Mouse (Mus musculus): Measurements from ENCODE around the gene Morc4. TPM values are rescaled to one million over a fixed set of nuclear protein-coding genes. Genes with fewer than 3 reads are reported as not detected.

Gene Morc4
- 3.2 TPM for polyA plus RNA-seq (2012; fragmentation: generic; extraction: Trizol)
- long read RNA-seq, experiment 1, partial matches to known transcripts, result 1 of 1 reads
- long read RNA-seq, experiment 1, other reads (novel, unspliced or antisense), result 0 of 1 reads
- long read RNA-seq, experiment 2, full-length matches to known transcripts, result 44 of 62 reads
- long read RNA-seq, experiment 2, partial matches to known transcripts, result 7 of 62 reads
- long read RNA-seq, experiment 2, other reads (novel, unspliced or antisense), result 11 of 62 reads

DNA sequence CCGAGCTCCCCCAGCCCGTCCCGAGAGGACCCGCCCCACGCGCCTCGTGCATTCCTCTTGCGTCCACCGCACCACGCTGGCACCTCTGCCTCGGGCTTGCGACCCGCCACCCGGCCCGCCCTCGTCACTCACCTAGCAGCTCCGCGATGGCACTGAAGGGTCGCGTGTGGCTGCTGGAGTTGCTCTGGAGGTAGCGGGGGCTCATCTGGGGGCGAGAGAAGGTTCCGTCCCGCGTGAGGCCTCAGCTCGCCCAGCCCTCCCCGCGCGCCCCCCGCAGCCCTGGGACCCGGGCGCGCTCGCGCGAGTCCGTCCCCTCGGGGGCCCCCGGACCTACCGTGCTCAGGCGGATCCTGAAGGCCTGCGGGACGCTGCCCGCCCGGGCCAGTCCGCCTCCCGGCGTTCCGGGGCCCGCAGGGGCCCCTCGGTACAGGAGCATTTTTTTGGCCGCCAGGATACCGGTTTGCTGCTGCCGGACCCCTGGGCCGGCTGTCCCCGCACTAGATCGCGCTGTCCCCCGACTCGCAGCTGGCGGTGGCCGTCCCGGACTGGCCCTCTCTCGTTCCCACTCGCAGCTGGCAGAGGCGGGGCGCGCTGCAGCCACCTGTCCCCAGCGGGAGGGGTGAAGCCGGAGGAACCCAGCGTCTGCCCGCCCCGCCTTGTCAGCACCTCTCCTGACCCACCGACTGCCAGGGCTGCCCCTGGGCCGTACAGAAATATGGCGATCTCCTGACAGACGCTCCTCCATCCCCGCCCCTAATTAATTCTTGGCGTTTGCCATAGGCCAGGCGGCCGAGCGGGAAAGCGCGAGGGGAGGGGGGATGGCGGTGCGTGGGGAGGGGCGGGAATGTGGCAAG is at the start of gene Morc4:
Gene Morc4, minus strand, starts transcription at position 740 of the 854 bp plus-strand sequence.
- H3K27me3 ChIP-seq (ENCODE audit: control insufficient read depth, insufficient read depth, insufficient read length), result no peaks in the 10 kb centered on the region
- H3K79me3 ChIP-seq (ENCODE audit: low read depth), result no peaks in the 10 kb centered on the region
- H3ac ChIP-seq (ENCODE audit: control insufficient read depth, insufficient read length, low read depth), result peak within 1 kb of the TSS; percentile 57
- H3K4me3 ChIP-seq (ENCODE audit: insufficient read depth, poor library complexity, severe bottlenecking), result peak within 1 kb of the TSS; percentile 30
- H3K79me2 ChIP-seq (ENCODE audit: control insufficient read depth, insufficient read depth), result no peaks in the 10 kb centered on the region
- TF ChIP-seq MAX (IDR thresholded peaks at IDR 0.05), result no peak
- TF ChIP-seq FOSL1 (IDR thresholded peaks at IDR 0.05; ENCODE audit: insufficient read depth, low read length, poor library complexity, severe bottlenecking), result no peak
- TF ChIP-seq CTCF (IDR thresholded peaks at IDR 0.05; ENCODE audit: control insufficient read depth, insufficient read depth, insufficient read length), result no peak
- no peak for TF ChIP-seq CEBPB (IDR thresholded peaks at IDR 0.05; ENCODE audit: low read depth)
- no peak for TF ChIP-seq MYOD1 (IDR thresholded peaks at IDR 0.05; ENCODE audit: control insufficient read depth, insufficient read length, low read depth)
- TF ChIP-seq MYOG (IDR thresholded peaks at IDR 0.05; ENCODE audit: control insufficient read depth, extremely low read depth, insufficient read length), result no peak
- TF ChIP-seq USF1 (IDR thresholded peaks at IDR 0.05; ENCODE audit: low read depth), result no peak
- no peaks in the 10 kb centered on the region for H3K36me3 ChIP-seq (ENCODE audit: control insufficient read depth, insufficient read depth)

DNA sequence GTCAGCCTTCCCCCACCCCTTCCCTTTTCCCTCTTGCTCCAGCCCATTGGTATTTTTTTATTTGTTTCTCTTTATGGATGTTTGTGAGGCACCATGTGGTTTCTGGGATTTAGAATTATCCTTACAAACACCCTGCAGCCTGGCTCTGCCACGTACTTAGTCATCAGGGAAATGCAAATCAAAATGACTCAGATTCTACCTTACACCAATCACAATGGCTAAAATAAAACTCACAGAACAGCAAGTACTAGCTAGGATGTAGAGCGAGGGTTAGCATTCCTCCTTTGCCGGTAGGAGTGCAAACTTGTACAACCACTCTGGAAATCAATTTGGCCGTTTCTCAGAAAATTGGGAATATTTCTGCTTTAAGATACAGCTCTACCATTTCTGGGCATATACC is 49.1 kb upstream of the Morc4 start:
- TF ChIP-seq FOSL1 (IDR thresholded peaks at IDR 0.05; ENCODE audit: insufficient read depth, low read length, poor library complexity, severe bottlenecking) (no peak), MAX (IDR thresholded peaks at IDR 0.05) (no peak), CEBPB (IDR thresholded peaks at IDR 0.05; ENCODE audit: low read depth) (no peak), MYOD1 (IDR thresholded peaks at IDR 0.05; ENCODE audit: control insufficient read depth, insufficient read length, low read depth) (no peak), MYOG (IDR thresholded peaks at IDR 0.05; ENCODE audit: control insufficient read depth, extremely low read depth, insufficient read length) (no peak)
- Histone ChIP-seq H3ac (ENCODE audit: control insufficient read depth, insufficient read length, low read depth) (no peak overlapping the region), H3K36me3 (ENCODE audit: control insufficient read depth, insufficient read depth) (no peaks in the 10 kb centered on the region)

GRCm38 (mm10) chrX:139891387-139891786 is 19.9 kb upstream of the Morc4 start:
- H3K27me3 ChIP-seq (ENCODE audit: control insufficient read depth, insufficient read depth, insufficient read length), result no peaks in the 10 kb centered on the region
- TF ChIP-seq USF1 (IDR thresholded peaks at IDR 0.05; ENCODE audit: low read depth) (no peak), CTCF (IDR thresholded peaks at IDR 0.05; ENCODE audit: control insufficient read depth, insufficient read depth, insufficient read length) (no peak), FOSL1 (IDR thresholded peaks at IDR 0.05; ENCODE audit: insufficient read depth, low read length, poor library complexity, severe bottlenecking) (no peak), MAX (IDR thresholded peaks at IDR 0.05) (no peak), CEBPB (IDR thresholded peaks at IDR 0.05; ENCODE audit: low read depth) (no peak), MYOD1 (IDR thresholded peaks at IDR 0.05; ENCODE audit: control insufficient read depth, insufficient read length, low read depth) (no peak), MYOG (IDR thresholded peaks at IDR 0.05; ENCODE audit: control insufficient read depth, extremely low read depth, insufficient read length) (no peak)
- H3K79me2 ChIP-seq (ENCODE audit: control insufficient read depth, insufficient read depth), result no peaks in the 10 kb centered on the region
- H3K79me3 ChIP-seq (ENCODE audit: low read depth), result no peaks in the 10 kb centered on the region
- no peaks in the 10 kb centered on the region for H3K36me3 ChIP-seq (ENCODE audit: control insufficient read depth, insufficient read depth)
- no peak overlapping the region for H3ac ChIP-seq (ENCODE audit: control insufficient read depth, insufficient read length, low read depth)
- no peak overlapping the region for H3K4me3 ChIP-seq (ENCODE audit: insufficient read depth, poor library complexity, severe bottlenecking)

More for the DNA sequence above, 49.1 kb upstream of the Morc4 start:
- no peaks in the 10 kb centered on the region for H3K79me3 ChIP-seq (ENCODE audit: low read depth)
- H3K27me3 ChIP-seq (ENCODE audit: control insufficient read depth, insufficient read depth, insufficient read length), result no peaks in the 10 kb centered on the region
- no peak overlapping the region for H3K4me3 ChIP-seq (ENCODE audit: insufficient read depth, poor library complexity, severe bottlenecking)
- H3K79me2 ChIP-seq (ENCODE audit: control insufficient read depth, insufficient read depth), result no peaks in the 10 kb centered on the region

DNA sequence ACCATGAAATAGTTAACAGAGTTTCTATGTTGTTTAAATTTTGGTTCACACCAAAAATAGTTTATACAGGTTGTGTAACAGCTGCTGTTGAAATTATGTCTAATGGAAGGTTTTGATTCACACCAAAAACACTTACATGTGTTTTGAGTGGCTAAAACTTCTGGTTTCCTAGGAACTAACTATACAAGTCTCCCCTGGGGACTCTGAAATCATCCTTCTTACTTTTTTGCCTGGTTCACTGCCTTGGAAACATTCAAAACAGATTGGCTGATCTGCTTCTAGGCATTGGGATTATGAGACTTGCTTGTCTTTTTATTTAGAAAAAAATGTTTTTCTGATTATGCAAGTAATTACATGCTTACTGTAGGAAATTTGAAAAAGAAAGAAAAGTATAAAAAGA is 11.7 kb upstream of the Morc4 start:
- Histone ChIP-seq H3ac (ENCODE audit: control insufficient read depth, insufficient read length, low read depth) (no peak overlapping the region), H3K79me3 (ENCODE audit: low read depth) (no peaks in the 10 kb centered on the region), H3K4me3 (ENCODE audit: insufficient read depth, poor library complexity, severe bottlenecking) (no peak overlapping the region), H3K36me3 (ENCODE audit: control insufficient read depth, insufficient read depth) (no peaks in the 10 kb centered on the region), H3K79me2 (ENCODE audit: control insufficient read depth, insufficient read depth) (no peaks in the 10 kb centered on the region), H3K27me3 (ENCODE audit: control insufficient read depth, insufficient read depth, insufficient read length) (no peaks in the 10 kb centered on the region)
- TF ChIP-seq FOSL1 (IDR thresholded peaks at IDR 0.05; ENCODE audit: insufficient read depth, low read length, poor library complexity, severe bottlenecking) (no peak), MYOD1 (IDR thresholded peaks at IDR 0.05; ENCODE audit: control insufficient read depth, insufficient read length, low read depth) (no peak), CTCF (IDR thresholded peaks at IDR 0.05; ENCODE audit: control insufficient read depth, insufficient read depth, insufficient read length) (no peak), CEBPB (IDR thresholded peaks at IDR 0.05; ENCODE audit: low read depth) (no peak), USF1 (IDR thresholded peaks at IDR 0.05; ENCODE audit: low read depth) (no peak), MYOG (IDR thresholded peaks at IDR 0.05; ENCODE audit: control insufficient read depth, extremely low read depth, insufficient read length) (no peak), MAX (IDR thresholded peaks at IDR 0.05) (no peak)

GRCm38 (mm10) chrX:139877936-139878335 is 6.5 kb upstream of the Morc4 start:
- no peak overlapping the region for H3ac ChIP-seq (ENCODE audit: control insufficient read depth, insufficient read length, low read depth)
- no peak overlapping the region for H3K4me3 ChIP-seq (ENCODE audit: insufficient read depth, poor library complexity, severe bottlenecking)
- no peaks in the 10 kb centered on the region for H3K27me3 ChIP-seq (ENCODE audit: control insufficient read depth, insufficient read depth, insufficient read length)
- no peaks in the 10 kb centered on the region for H3K79me3 ChIP-seq (ENCODE audit: low read depth)
- no peaks in the 10 kb centered on the region for H3K79me2 ChIP-seq (ENCODE audit: control insufficient read depth, insufficient read depth)
- no peaks in the 10 kb centered on the region for H3K36me3 ChIP-seq (ENCODE audit: control insufficient read depth, insufficient read depth)
- TF ChIP-seq FOSL1 (IDR thresholded peaks at IDR 0.05; ENCODE audit: insufficient read depth, low read length, poor library complexity, severe bottlenecking) (no peak), USF1 (IDR thresholded peaks at IDR 0.05; ENCODE audit: low read depth) (no peak), MYOD1 (IDR thresholded peaks at IDR 0.05; ENCODE audit: control insufficient read depth, insufficient read length, low read depth) (no peak), MYOG (IDR thresholded peaks at IDR 0.05; ENCODE audit: control insufficient read depth, extremely low read depth, insufficient read length) (no peak), CTCF (IDR thresholded peaks at IDR 0.05; ENCODE audit: control insufficient read depth, insufficient read depth, insufficient read length) (no peak), CEBPB (IDR thresholded peaks at IDR 0.05; ENCODE audit: low read depth) (no peak), MAX (IDR thresholded peaks at IDR 0.05) (no peak)
